Mouse (Mus musculus) lung, postnatal 0 days (tissue): ENCODE data around the gene 5730522E02Rik.

Source experiments
- CTCF ChIP-seq: IDR thresholded peaks from 2 replicates; pipeline ENCODE4 v1.5.1; 2016; ENCODE audit warnings: antibody characterized with exemption, mild to moderate bottlenecking
- EP300 ChIP-seq: IDR thresholded peaks from 2 replicates; pipeline ENCODE4 v1.6.1; 2016; ENCODE audit warnings: antibody characterized with exemption, mild to moderate bottlenecking, control low read depth

DNA sequence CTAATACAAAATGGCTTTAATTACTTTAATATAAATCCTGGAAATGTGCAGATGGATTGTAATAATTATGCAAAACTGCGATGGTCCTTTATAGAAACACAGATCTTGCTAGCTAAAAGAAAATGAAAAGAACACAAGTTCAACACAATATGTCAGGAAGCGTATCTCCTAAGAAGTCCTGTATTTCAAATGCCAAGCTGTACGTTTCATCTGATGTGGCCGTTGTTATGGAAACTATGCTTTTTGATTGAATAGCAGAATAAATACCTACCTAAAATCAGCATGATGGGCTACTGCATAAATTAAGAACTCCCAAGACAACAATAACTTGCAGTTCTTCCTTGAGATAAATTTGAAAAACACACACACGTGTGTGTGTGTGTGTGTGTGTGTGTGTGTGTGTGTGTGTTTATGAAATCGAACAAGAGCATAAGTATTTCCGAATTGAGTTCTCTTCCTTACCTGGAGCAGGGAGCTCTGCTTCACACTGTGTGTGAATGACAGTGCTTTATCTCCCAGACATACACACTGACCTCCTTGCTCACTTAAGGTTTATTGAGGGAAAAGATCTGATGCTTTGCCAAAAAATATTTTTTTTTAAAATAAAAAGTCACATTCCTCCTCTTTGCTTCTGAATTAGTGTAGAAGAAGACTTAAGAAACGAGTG lies 149.0 kb downstream of the 5730522E02Rik start:
- TF ChIP-seq CTCF (no peak), EP300 (no peak)
